Mouse (Mus musculus) limb, embryonic 10.5 days (tissue): ENCODE data around the gene Pih1d1. TPM values are rescaled to one million over a fixed set of nuclear protein-coding genes. Genes with fewer than 3 reads are reported as not detected.

Source experiments
- DNase-seq: peaks from one replicate; pipeline ENCODE4 v3.0.0-alpha.2; 2017; ENCODE audit warnings: low spot score
- H3K27ac ChIP-seq: fragments of 300-500 bp; sonication (generic); 2 replicates; pipeline ENCODE4 v1.5.1; 2016; ENCODE audit warnings: mild to moderate bottlenecking
- H3K27me3 ChIP-seq: fragments of 300-500 bp; sonication (generic); 2 replicates; pipeline ENCODE4 v1.6.1; 2016; ENCODE audit warnings: low read depth, mild to moderate bottlenecking; ENCODE audit not compliant: poor library complexity, severe bottlenecking
- H3K36me3 ChIP-seq: fragments of 300-500 bp; sonication (generic); 2 replicates; pipeline ENCODE4 v1.6.1; 2016; ENCODE audit warnings: mild to moderate bottlenecking, moderate library complexity
- H3K4me1 ChIP-seq: fragments of 300-500 bp; sonication (generic); 2 replicates; pipeline ENCODE4 v1.6.1; 2016
- H3K4me3 ChIP-seq: fragments of 300-500 bp; sonication (generic); 2 replicates; pipeline ENCODE4 v1.5.1; 2016; ENCODE audit warnings: mild to moderate bottlenecking, moderate library complexity
- H3K9me3 ChIP-seq: fragments of 300-500 bp; sonication (generic); replicated peaks from 2 replicates; pipeline ENCODE4 v1.6.1; 2016; ENCODE audit warnings: mild to moderate bottlenecking
- WGBS: fragments of 180-500 bp; shearing (Covaris S2); methylation state at CpG from one replicate; pipeline ENCODE4 v1.1.7; 2016; 5-methylcytosine and 5-hydroxymethylcytosine counted together
- polyA plus RNA-seq: library from polyadenylated mRNA; unstranded; fragments of >200 nt; fragmentation: Nextera tagmentation; extraction: Ambion mirVana; gene quantifications from 2 replicates; pipeline ENCODE4 v1.2.1, GENCODE M21; 2016

Gene Pih1d1
- polyA plus RNA-seq, 1 experiment from 2014 or later: 105 TPM

- peaks cover 32% of the 10 kb centered on the region for H3K36me3 ChIP-seq
- DNase-seq: no peak
- under 1% methylated on average over 17 of the region's 17 CpGs for WGBS
- H3K4me3 ChIP-seq: peak overlapping the region; percentile 75
- no peaks in the 10 kb centered on the region for H3K9me3 ChIP-seq
- H3K4me1 ChIP-seq: peaks cover 39% of the 10 kb centered on the region
- H3K27ac ChIP-seq: peak overlapping the region; percentile 97
- peaks cover 5% of the 10 kb centered on the region for H3K27me3 ChIP-seq
These were observed 24.8 kb upstream of the Pih1d1 start for GRCm38 (mm10) chr7:45129318-45129717.

DNA sequence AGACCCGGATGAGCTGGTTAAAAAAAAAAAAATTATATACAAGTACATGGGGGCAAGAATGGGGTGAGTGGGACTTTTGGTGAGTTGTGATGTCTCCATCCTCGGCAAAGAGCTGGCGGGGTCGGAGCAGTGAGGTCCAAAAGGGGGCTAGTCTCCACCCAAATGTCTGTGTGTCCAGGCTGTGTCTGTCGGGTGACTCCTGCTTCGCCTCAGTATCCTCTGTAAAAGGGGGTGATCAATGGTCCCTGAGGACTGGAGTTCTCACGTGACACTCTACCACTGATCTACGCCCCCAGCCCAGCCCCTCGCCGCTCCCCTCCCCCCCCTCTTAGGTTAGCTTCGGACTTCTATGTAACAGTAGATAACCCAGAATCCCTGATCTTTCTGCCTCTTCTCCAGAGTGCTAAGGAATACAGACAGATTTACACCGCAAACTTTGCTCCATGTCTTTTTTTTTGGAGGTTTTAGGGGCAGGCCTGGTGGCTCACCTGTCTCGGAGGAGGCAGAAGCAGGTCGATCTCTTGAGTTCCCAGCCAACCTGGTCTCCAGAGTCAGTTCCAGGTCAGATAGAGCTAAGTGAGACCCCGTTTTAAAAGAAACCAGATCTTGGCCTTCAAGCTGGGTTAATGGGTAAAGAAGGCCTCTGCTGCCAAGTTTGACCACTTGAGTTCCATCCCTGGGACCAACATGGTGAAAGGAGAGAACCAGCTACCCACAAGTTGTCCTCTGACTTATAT is 24.2 kb upstream of the Pih1d1 start:
- peak overlapping the region; percentile 97 for H3K27ac ChIP-seq
- H3K27me3 ChIP-seq: peaks cover 12% of the 10 kb centered on the region
- DNase-seq: no peak
- WGBS: 54% methylated on average over 15 of the region's 15 CpGs
- H3K36me3 ChIP-seq: peaks cover 30% of the 10 kb centered on the region
- H3K9me3 ChIP-seq: no peaks in the 10 kb centered on the region
- peaks cover 34% of the 10 kb centered on the region for H3K4me1 ChIP-seq
- H3K4me3 ChIP-seq: peak overlapping the region; percentile 75

- peaks cover 28% of the 10 kb centered on the region for H3K4me1 ChIP-seq
- H3K36me3 ChIP-seq: peaks cover 11% of the 10 kb centered on the region
- peaks cover 25% of the 10 kb centered on the region for H3K27me3 ChIP-seq
- no peaks in the 10 kb centered on the region for H3K9me3 ChIP-seq
- DNase-seq: no peak
- no peak overlapping the region for H3K4me3 ChIP-seq
- no peak overlapping the region for H3K27ac ChIP-seq
- 88% methylated on average over 11 of the region's 11 CpGs for WGBS
These were observed 22.3 kb upstream of the Pih1d1 start for GRCm38 (mm10) chr7:45131850-45132249.

GRCm38 (mm10) chr7:45133446-45134159 is 20.5 kb upstream of the Pih1d1 start:
- Histone ChIP-seq H3K4me1 (peaks cover 22% of the 10 kb centered on the region), H3K9me3 (no peaks in the 10 kb centered on the region), H3K27me3 (peaks cover 36% of the 10 kb centered on the region), H3K4me3 (no peak overlapping the region), H3K27ac (no peak overlapping the region), H3K36me3 (no peaks in the 10 kb centered on the region)
- 76% methylated on average over 8 of the region's 8 CpGs for WGBS
- no peak for DNase-seq

- Histone ChIP-seq H3K9me3 (no peaks in the 10 kb centered on the region), H3K4me3 (peak overlapping the region; percentile 2; the same call in 1 of the 2 replicates), H3K27me3 (peaks cover 36% of the 10 kb centered on the region), H3K27ac (no peak overlapping the region), H3K4me1 (peaks cover 18% of the 10 kb centered on the region), H3K36me3 (0 out of 2 replicates have a peak, but pooled peaks cover under 1% of the 10 kb centered on the region)
- WGBS: 5% methylated on average over 12 of the region's 12 CpGs
- no peak for DNase-seq
These were observed 19.5 kb upstream of the Pih1d1 start for GRCm38 (mm10) chr7:45134544-45135026.

DNA sequence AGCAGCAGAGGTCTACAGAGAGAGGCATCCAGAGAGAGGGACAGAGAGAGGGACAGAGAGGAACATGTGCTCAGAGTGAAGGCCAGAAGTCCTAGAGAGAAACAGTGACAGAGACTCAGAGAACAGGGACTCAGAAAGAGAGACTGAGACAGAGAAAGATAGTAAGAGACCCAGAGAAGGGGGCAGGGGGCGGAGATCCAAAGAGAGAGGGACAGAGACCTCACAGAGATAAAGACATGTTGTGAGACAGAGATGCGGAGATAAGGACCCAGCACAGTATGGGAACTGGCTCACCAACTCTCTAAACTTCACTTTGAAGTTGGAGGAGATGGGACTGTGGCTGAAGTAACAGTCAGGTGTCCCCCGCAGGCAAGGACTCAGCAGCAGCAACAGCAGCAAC is 18.7 kb upstream of the Pih1d1 start:
- peak overlapping the region; percentile 57 for H3K4me3 ChIP-seq
- H3K27me3 ChIP-seq: peaks cover 36% of the 10 kb centered on the region
- 72% methylated on average over 3 of the region's 3 CpGs for WGBS
- peaks cover 13% of the 10 kb centered on the region for H3K4me1 ChIP-seq
- H3K27ac ChIP-seq: 0 out of 2 replicates have a peak overlapping the region, but pooled peaks have one; percentile 11
- no peaks in the 10 kb centered on the region for H3K9me3 ChIP-seq
- no peak for DNase-seq
- 0 out of 2 replicates have a peak, but pooled peaks cover 4% of the 10 kb centered on the region for H3K36me3 ChIP-seq

DNA sequence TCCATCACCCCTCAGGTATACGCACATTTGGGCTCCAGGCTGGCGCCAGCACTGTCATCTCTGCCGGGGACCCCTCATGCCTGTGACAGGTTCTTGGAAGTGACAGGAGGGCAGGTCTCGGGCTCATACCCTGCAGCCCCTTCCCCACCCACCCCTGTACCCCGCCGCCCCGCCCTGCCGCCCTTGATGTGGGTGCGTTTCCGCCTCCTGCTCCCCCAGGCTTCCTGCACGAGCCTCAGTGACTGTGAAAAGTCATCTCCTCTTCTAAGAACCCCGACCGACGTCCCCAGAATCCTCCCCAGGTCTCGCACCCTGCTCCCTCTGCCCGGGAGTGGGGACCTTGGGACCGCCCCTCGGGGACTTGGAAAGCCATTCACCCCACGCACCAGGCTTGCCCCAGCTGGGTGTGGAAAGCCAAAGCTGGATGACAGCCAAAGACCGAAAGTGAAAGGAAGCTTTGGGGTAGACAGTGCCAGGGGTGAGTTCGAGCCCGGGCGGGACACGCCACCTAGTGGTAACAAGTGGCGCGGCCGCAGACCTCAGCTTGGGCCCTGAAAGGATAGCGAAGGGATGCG is 18.0 kb upstream of the Pih1d1 start, which contains the start of the genes Gm45713 and Flt3l:
TSS of gene Gm45713 (minus strand) at position 239 of the 575 bp plus-strand sequence.
TSS of gene Flt3l (minus strand) at position 440 of the 575 bp plus-strand sequence.
- WGBS: 2% methylated on average over 29 of the region's 29 CpGs
- Histone ChIP-seq H3K36me3 (0 out of 2 replicates have a peak, but pooled peaks cover 4% of the 10 kb centered on the region), H3K27ac (peak within 1 kb of the TSS; percentile 56)

DNA sequence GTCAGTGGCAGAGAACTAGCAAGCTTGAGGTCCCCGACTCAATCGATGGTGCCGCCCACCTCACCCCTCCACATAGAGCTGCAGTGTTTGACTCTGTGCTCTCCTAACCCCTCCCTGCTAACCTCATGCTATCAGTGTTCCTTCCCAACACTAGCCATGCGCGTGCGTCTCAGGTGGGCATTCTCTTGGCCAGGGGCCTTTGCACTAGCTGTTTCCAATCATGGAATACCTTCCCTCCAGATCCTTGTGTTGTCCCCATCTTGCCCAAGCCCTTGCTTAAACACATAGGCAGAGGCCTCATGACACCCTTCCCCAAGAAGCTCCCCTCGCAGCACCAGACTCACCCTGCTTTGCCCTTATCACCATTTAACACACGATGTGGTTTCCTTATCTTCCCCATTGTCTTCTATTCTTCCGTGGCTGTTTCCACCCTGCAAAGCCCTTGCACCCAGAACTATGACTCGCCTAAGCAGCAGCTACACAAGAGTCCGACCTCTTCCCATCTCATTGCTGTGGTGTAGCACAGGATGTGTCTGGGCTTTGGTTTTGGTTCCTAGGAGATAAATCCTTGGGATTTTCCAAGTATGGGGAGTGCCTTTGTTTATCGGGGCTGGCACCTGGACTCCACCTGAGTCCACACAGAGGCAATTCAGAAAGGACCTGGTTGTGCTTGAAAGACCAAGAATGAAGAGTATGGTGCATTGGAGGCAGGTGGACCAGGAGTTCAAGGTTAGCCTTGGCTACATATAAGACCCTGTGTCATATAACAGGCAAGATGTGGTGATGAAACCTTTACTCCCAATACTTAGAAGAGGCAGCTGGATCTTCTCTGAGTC is 16.7 kb upstream of the Pih1d1 start:
- peaks cover 15% of the 10 kb centered on the region for H3K36me3 ChIP-seq

More for the DNA sequence above, 18.0 kb upstream of the Pih1d1 start, which contains the start of the genes Gm45713 and Flt3l:
- H3K9me3 ChIP-seq: no peaks in the 10 kb centered on the region
- H3K4me1 ChIP-seq: peaks cover 13% of the 10 kb centered on the region
- H3K4me3 ChIP-seq: peak within 1 kb of the TSS; percentile 57
- DNase-seq: peak; percentile 88
- H3K27me3 ChIP-seq: peaks cover 36% of the 10 kb centered on the region

GRCm38 (mm10) chr7:45138403-45138802 is 15.7 kb upstream of the Pih1d1 start:
- 80% methylated on average over 1 of the region's 1 CpGs for WGBS
- no peak for DNase-seq
- Histone ChIP-seq H3K4me1 (peaks cover 13% of the 10 kb centered on the region), H3K9me3 (no peaks in the 10 kb centered on the region), H3K27me3 (peaks cover 36% of the 10 kb centered on the region), H3K36me3 (peaks cover 24% of the 10 kb centered on the region), H3K4me3 (no peak overlapping the region), H3K27ac (no peak overlapping the region)

More for the DNA sequence above, 16.7 kb upstream of the Pih1d1 start:
- Histone ChIP-seq H3K4me3 (no peak overlapping the region), H3K27me3 (peaks cover 36% of the 10 kb centered on the region), H3K27ac (no peak overlapping the region), H3K9me3 (no peaks in the 10 kb centered on the region), H3K4me1 (peaks cover 13% of the 10 kb centered on the region)
- 82% methylated on average over 12 of the region's 12 CpGs for WGBS
- DNase-seq: no peak

- H3K27ac ChIP-seq: no peak overlapping the region
- peaks cover 41% of the 10 kb centered on the region for H3K36me3 ChIP-seq
- H3K27me3 ChIP-seq: peaks cover 23% of the 10 kb centered on the region
- H3K4me1 ChIP-seq: peaks cover 13% of the 10 kb centered on the region
- H3K9me3 ChIP-seq: no peaks in the 10 kb centered on the region
- WGBS: 83% methylated on average over 8 of the region's 8 CpGs
- H3K4me3 ChIP-seq: no peak overlapping the region
- DNase-seq: no peak
These were observed 14.0 kb upstream of the Pih1d1 start for GRCm38 (mm10) chr7:45139904-45140723.

DNA sequence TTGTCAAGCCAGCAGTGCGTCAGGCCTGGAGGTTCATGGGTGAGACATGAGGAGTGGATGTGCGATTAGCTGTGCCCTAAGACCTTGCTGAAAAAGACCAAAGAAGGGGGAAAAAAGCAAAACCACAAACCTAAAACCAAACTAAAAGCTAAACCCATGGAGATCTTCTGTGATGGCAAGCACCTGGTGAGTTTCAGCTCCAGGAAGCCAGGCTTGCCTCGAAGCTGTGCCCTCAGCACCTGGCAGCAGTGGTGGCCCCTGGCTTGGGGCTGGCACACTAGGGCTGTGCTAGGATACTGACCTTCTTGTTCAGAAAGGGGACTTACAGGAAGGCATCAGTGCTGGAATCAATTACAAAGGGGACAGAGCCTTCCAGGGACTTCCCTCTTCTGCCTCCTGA is 12.8 kb upstream of the Pih1d1 start:
- DNase-seq: no peak
- WGBS: 95% methylated on average over 3 of the region's 3 CpGs
- no peaks in the 10 kb centered on the region for H3K9me3 ChIP-seq
- no peak overlapping the region for H3K27ac ChIP-seq
- H3K4me1 ChIP-seq: peaks cover 3% of the 10 kb centered on the region; the same call in 1 of the 2 replicates
- H3K4me3 ChIP-seq: no peak overlapping the region
- H3K36me3 ChIP-seq: peaks cover 53% of the 10 kb centered on the region
- H3K27me3 ChIP-seq: 0 out of 2 replicates have a peak, but pooled peaks cover 11% of the 10 kb centered on the region
